Mouse (Mus musculus) ES-E14 (cell line): ENCODE data around the gene Col4a2. TPM values are rescaled to one million over a fixed set of nuclear protein-coding genes. Genes with fewer than 3 reads are reported as not detected.

ENCODE experiments used
- DNase-seq: peaks from one replicate; pipeline ENCODE4 v3.0.0-alpha.2; 2013; ENCODE audit warnings: low read depth, low spot score
- H3K27ac ChIP-seq: 2 replicates; pipeline ENCODE4 v1.5.1; 2012; ENCODE audit warnings: low read depth, mild to moderate bottlenecking, low read length, moderate library complexity, mixed read lengths; ENCODE audit not compliant: poor library complexity, insufficient read depth, severe bottlenecking
- H3K36me3 ChIP-seq: 2 replicates; pipeline ENCODE4 v1.6.1; 2012; ENCODE audit warnings: mild to moderate bottlenecking, low read length, moderate library complexity, mixed read lengths; ENCODE audit not compliant: control insufficient read depth, poor library complexity, insufficient read depth, severe bottlenecking
- H3K4me1 ChIP-seq, 2 experiments: fragments of 150-350 bp in 1 of 2; sonication (generic) in 1 of 2; 2 replicates each; pipeline ENCODE4 v1.6.1; 2012; ENCODE audit warnings: low read length in 2 of 2, mild to moderate bottlenecking in 1 of 2, mixed read lengths in 1 of 2; ENCODE audit not compliant: control insufficient read depth in 2 of 2, insufficient read depth in 2 of 2, poor library complexity in 1 of 2
- H3K4me3 ChIP-seq, 2 experiments: fragments of 150-350 bp in 1 of 2; sonication (generic) in 1 of 2; 2 replicates each; pipeline ENCODE4 v1.5.1; 2012; ENCODE audit warnings: low read length in 2 of 2, low read depth in 1 of 2, mild to moderate bottlenecking in 1 of 2, mixed read lengths in 1 of 2; ENCODE audit not compliant: insufficient read depth in 1 of 2, poor library complexity in 1 of 2, severe bottlenecking in 1 of 2
- H3K9ac ChIP-seq: 2 replicates; pipeline ENCODE4 v1.6.1; 2012; ENCODE audit warnings: low read depth, mild to moderate bottlenecking, low read length, mixed read lengths; ENCODE audit not compliant: poor library complexity, insufficient read depth, severe bottlenecking
- H3K9me3 ChIP-seq: fragments of 150-350 bp; sonication (generic); 2 replicates; pipeline ENCODE4 v1.6.1; 2012; ENCODE audit warnings: low read depth, mild to moderate bottlenecking, low read length; ENCODE audit not compliant: control insufficient read depth, insufficient read depth
- CHD2 ChIP-seq: IDR thresholded peaks from 2 replicates; pipeline ENCODE4 v1.6.1; 2014; ENCODE audit warnings: mild to moderate bottlenecking, low read depth, low read length, inconsistent platforms
- HCFC1 ChIP-seq: IDR thresholded peaks from 2 replicates; pipeline ENCODE4 v1.6.1; 2012; ENCODE audit warnings: low read length, inconsistent platforms, borderline replicate concordance; ENCODE audit not compliant: insufficient read depth
- MAFK ChIP-seq: IDR thresholded peaks from 2 replicates; pipeline ENCODE4 v1.6.1; 2014; ENCODE audit warnings: mild to moderate bottlenecking, low read depth, low read length, inconsistent platforms; ENCODE audit not compliant: insufficient read depth
- ZC3H11A ChIP-seq: IDR thresholded peaks from 2 replicates; pipeline ENCODE4 v1.6.1; 2012; ENCODE audit warnings: low read depth, mild to moderate bottlenecking, inconsistent platforms, low read length, borderline replicate concordance
- ZNF384 ChIP-seq: IDR thresholded peaks from 2 replicates; pipeline ENCODE4 v1.6.1; 2012; ENCODE audit warnings: low read depth, low read length, inconsistent platforms
- in situ Hi-C, 2 experiments: fragments of 600-800 bp; cut with MboI; formaldehyde crosslinking; loops; one replicate each; pipeline ENCODE4 v1.15.1; 2025; ENCODE audit warnings: low sequenced_read_pairs in 2 of 2, inconsistent platforms in 1 of 2; ENCODE audit not compliant: unreplicated experiment in 2 of 2
- total RNA-seq: library from RNA; depleted of rRNA; stranded (reverse); fragments of 300-350 nt; gene quantifications from 2 replicates; pipeline ENCODE4 v1.2.3, GENCODE M21; 2012

Col4a2 gene
- total RNA-seq, 1 experiment = 102 TPM

GRCm38 (mm10) chr8:11385272-11385905 lies 72.8 kb downstream of the Col4a2 start:
- TF ChIP-seq CHD2 (no peak), HCFC1 (no peak), ZC3H11A (no peak), MAFK (no peak), ZNF384 (no peak)
- in situ Hi-C loops = no loop called here
- no peak for DNase-seq
- no peak overlapping the region for H3K27ac ChIP-seq
- H3K9ac ChIP-seq = no peak overlapping the region
- H3K9me3 ChIP-seq = no peaks in the 10 kb centered on the region
- no peaks in the 10 kb centered on the region for H3K36me3 ChIP-seq
- no peak overlapping the region for H3K4me3 ChIP-seq
- peaks cover 8 to 11% of the 10 kb centered on the region in 2 experiments; a peak in 3 of 4 replicates for H3K4me1 ChIP-seq

- no peak overlapping the region for H3K27ac ChIP-seq
- no peaks in the 10 kb centered on the region for H3K36me3 ChIP-seq
- DNase-seq = no peak
- no peaks in the 10 kb centered on the region for H3K9me3 ChIP-seq
- no peak overlapping the region for H3K4me3 ChIP-seq
- in situ Hi-C loops = no loop called here
- H3K4me1 ChIP-seq = peaks cover 5 to 8% of the 10 kb centered on the region in 2 experiments; a peak in 3 of 4 replicates
- TF ChIP-seq ZNF384 (no peak), ZC3H11A (no peak)
- no peak overlapping the region for H3K9ac ChIP-seq
Measured at GRCm38 (mm10) chr8:11387282-11387681, 74.7 kb downstream of the Col4a2 start.

- no peak for TF ChIP-seq ZC3H11A
- TF ChIP-seq ZNF384 = no peak
- no peaks in the 10 kb centered on the region for H3K36me3 ChIP-seq
- H3K27ac ChIP-seq = no peak overlapping the region; the same call in 1 of the 2 replicates
- DNase-seq = no peak
- H3K9ac ChIP-seq = no peak overlapping the region
- peaks cover 0 to 1% of the 10 kb centered on the region in 2 experiments; a peak in 1 of 4 replicates for H3K4me1 ChIP-seq
- no peaks in the 10 kb centered on the region for H3K9me3 ChIP-seq
- in situ Hi-C loops = loop anchor here (10.0 kb wide), 1 partner anchor 135 kb away; no protein-coding TSS in a partner anchor
- H3K4me3 ChIP-seq = no peak overlapping the region
Measured at GRCm38 (mm10) chr8:11389275-11390050, 76.9 kb downstream of the Col4a2 start.

GRCm38 (mm10) chr8:11392739-11393138 lies 80.1 kb downstream of the Col4a2 start:
- TF ChIP-seq MAFK = no peak
- TF ChIP-seq ZC3H11A = peak; percentile 80
- Histone ChIP-seq H3K4me1 (no peaks in the 10 kb centered on the region), H3K36me3 (no peaks in the 10 kb centered on the region), H3K9ac (no peak overlapping the region), H3K9me3 (no peaks in the 10 kb centered on the region), H3K27ac (no peak overlapping the region), H3K4me3 (no peak overlapping the region)
- in situ Hi-C loops = loop anchor here (10.0 kb wide), 1 partner anchor 138 kb away; no protein-coding TSS in a partner anchor
- peak; percentile 59 for DNase-seq

- no peak for TF ChIP-seq ZC3H11A
- TF ChIP-seq MAFK = no peak
- no peak for TF ChIP-seq CHD2
- TF ChIP-seq HCFC1 = no peak
- no peak for TF ChIP-seq ZNF384
- no peak for DNase-seq
- H3K9ac ChIP-seq = no peak overlapping the region
- no peak overlapping the region for H3K27ac ChIP-seq
- no peaks in the 10 kb centered on the region for H3K4me1 ChIP-seq
- no peaks in the 10 kb centered on the region for H3K36me3 ChIP-seq
- in situ Hi-C loops = loop anchor here (10.0 kb wide), 1 partner anchor 138 kb away; no protein-coding TSS in a partner anchor
- H3K4me3 ChIP-seq = no peak overlapping the region
- H3K9me3 ChIP-seq = no peaks in the 10 kb centered on the region
Measured at GRCm38 (mm10) chr8:11393161-11393560, 80.6 kb downstream of the Col4a2 start.
